Mouse (Mus musculus) layer of hippocampus, adult 2 months (tissue): Measurements from ENCODE around the gene Vmn1r21. TPM values are rescaled to one million over a fixed set of nuclear protein-coding genes. Genes with fewer than 3 reads are reported as not detected.
"Not testable (repeated sequence)": the region's sequence is repeated elsewhere in the genome, so short reads cannot be mapped to it uniquely, and the experiment has no call there.

Source experiments
- DNase-seq, 2 experiments: peaks; one replicate each; pipeline ENCODE4 v3.0.0; 2022; ENCODE audit warnings: low spot score in 2 of 2
- H3K27ac ChIP-seq: fragments of 200-600 bp; 2 replicates; pipeline ENCODE4 v1.8.1; 2022
- H3K4me3 ChIP-seq: fragments of 200-600 bp; 2 replicates; pipeline ENCODE4 v1.8.1; 2022; ENCODE audit warnings: mild to moderate bottlenecking
- CTCF ChIP-seq: fragments of 200-600 bp; conservative IDR thresholded peaks from 2 replicates; pipeline ENCODE4 v1.8.1; 2022; ENCODE audit warnings: antibody characterized with exemption, mild to moderate bottlenecking, moderate library complexity
- long read RNA-seq, 2 experiments: library from polyadenylated mRNA; stranded (forward); transcript quantifications; one replicate each; pipeline ENCODE4 v2.0.0; 2021; ENCODE audit warnings: borderline mapping rate in 2 of 2
- total RNA-seq, 2 experiments: library from RNA; stranded (reverse); gene quantifications; 2 replicates each; pipeline ENCODE4 v1.2.3; 2021

The Vmn1r21 gene
- total RNA-seq, result not detected
- long read RNA-seq, experiment 1, result 0 reads
- long read RNA-seq, experiment 2, result 0 reads

- H3K27ac ChIP-seq, result no peak within 1 kb of the TSS
- DNase-seq, result no peak
- no peak within 1 kb of the TSS for H3K4me3 ChIP-seq
- TF ChIP-seq CTCF, result no peak
Observed at GRCm38 (mm10) chr6:57850286-57850685, at the start of gene Vmn1r21. Gene Vmn1r21 (minus strand): TSS chr6:57850343.

GRCm38 (mm10) chr6:57859043-57860042 lies 9.2 kb upstream of the Vmn1r21 start:
- no peak overlapping the region for H3K27ac ChIP-seq
- peak; percentile 90 for TF ChIP-seq CTCF
- no peak overlapping the region for H3K4me3 ChIP-seq
- peak; percentile 9 to 12 for DNase-seq

DNA sequence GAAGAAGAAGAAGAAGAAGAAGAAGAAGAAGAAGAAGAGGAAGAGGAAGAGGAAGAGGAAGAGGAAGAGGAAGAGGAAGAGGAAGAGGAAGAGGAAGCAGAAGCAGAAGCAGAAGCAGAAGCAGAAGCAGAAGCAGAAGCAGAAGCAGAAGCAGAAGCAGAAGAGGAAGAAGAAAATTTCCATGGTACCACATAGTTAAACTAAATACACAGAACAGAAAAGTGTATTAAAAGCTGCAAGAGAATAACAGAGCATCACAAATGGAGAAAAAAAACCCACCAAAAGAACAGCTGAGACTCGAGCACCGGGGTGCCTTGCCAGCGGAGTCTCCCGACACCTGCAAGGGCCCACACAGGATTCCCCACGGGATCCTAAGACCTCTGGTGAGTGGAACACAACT lies 1.0 kb upstream of the Vmn1r21 start:
- H3K4me3 ChIP-seq, DNase-seq, H3K27ac ChIP-seq: not testable (repeated sequence)

- TF ChIP-seq CTCF, result no peak
- no peak overlapping the region for H3K4me3 ChIP-seq
- DNase-seq, result peak in 1 of 2 experiments; percentile 29
- no peak overlapping the region for H3K27ac ChIP-seq
Observed at GRCm38 (mm10) chr6:57839693-57840408, 10.3 kb downstream of the Vmn1r21 start.

- DNase-seq, result no peak
- Histone ChIP-seq H3K4me3 (peak overlapping the region; percentile 88), H3K27ac (peak overlapping the region; percentile 97)
- TF ChIP-seq CTCF, result no peak
Observed at GRCm38 (mm10) chr6:57825259-57825715, 24.9 kb downstream of the Vmn1r21 start.

GRCm38 (mm10) chr6:57824422-57825258 lies 25.5 kb downstream of the Vmn1r21 start, which contains the start of gene Vopp1:
Gene Vopp1 (minus strand): TSS chr6:57825159.
- DNase-seq, result peak; percentile 50 to 62
- Histone ChIP-seq H3K27ac (peak within 1 kb of the TSS; percentile 97), H3K4me3 (peak within 1 kb of the TSS; percentile 88)
- TF ChIP-seq CTCF, result 0 out of 2 replicates have a peak, but pooled peaks have one; percentile 8

DNA sequence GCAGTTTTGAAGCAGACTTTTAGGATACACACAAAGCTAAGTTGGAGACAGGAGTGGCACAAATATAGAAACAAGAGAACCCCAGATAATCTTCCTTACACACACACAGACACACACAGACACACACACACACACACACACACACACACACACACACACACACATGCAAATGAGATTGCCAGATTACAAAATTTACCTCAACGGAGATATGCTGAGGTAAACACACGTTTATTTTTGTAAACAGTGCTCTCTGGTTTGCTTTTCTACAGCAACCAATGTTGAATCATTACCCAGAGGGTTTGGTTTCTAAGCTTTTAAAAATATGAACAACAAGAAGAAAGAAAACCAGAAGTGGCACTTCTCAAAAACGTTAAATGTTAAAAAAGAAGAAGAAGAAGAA lies 26.7 kb downstream of the Vmn1r21 start:
- no peak for TF ChIP-seq CTCF
- Histone ChIP-seq H3K27ac (no peak overlapping the region), H3K4me3 (no peak overlapping the region)
- DNase-seq, result no peak

- no peak overlapping the region for H3K4me3 ChIP-seq
- no peak for TF ChIP-seq CTCF
- no peak for DNase-seq
- no peak overlapping the region for H3K27ac ChIP-seq
Observed at GRCm38 (mm10) chr6:57822648-57823410, 27.3 kb downstream of the Vmn1r21 start.

DNA sequence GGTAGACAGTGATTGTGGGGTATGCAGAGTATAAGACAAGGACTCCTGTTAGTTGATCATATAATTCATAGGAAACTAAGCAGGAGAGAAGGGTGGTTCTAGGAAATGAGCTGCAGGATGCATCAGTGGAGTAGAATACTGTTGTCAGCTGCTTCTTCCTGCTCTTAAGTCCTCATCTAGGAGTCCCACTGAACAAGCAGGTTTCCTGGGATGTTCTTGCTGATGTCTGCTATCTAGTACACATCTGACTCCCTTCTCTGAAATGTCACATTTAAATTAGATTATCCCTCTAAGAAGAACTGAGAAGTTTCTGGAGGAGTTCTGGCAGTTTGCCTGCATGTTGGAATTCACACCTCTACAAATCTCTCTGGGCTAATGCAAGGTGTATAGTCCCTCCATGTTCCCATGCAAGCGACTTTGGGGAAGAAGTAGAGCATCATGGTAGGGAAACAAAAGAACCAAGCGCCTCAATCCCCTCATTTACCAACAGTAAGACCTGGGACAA lies 35.7 kb downstream of the Vmn1r21 start:
- Histone ChIP-seq H3K4me3 (no peak overlapping the region), H3K27ac (no peak overlapping the region)
- TF ChIP-seq CTCF, result no peak
- DNase-seq, result no peak

DNA sequence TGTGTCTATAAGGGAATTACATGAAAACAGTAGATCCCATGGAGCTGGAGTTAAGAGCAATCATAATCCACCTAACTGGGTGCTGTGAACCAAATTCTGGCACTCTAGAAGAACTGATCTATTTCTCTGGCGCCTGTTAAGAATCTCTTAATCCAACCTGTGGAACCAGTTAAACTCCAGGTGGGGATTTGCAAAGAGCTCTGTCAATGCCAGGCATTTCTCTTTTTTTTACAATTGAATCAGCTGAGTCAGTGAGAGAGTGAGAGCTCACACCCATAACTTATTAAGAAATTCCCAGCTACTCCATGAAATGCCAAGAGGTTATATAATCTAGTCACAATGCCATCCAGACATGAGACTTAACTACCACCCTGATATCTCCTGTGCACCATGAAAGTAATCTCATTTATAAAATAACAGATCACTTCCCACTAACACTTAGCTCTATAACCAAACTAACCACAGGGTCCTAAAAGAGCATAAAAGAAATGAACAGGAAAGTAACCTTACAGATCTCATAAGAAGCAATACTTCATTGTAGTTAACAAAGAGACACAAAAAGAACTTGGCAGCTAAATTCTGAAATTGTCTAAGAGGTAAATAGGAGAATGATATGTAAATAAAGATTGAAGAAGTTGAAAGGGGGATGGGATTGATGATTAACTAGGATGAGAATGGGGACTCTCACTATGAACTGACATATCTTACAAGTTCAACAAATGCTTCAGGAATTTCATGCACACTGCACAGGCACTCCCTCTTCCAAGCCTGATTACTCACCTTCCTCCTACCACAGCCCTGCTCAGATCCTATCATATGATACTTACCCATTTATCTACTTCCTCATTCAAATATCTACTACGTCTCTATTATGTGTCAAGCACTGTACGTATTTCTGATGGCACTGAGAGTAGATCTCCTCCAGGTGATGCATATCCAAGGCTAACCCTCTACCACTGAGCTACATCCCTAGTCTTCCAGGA lies 38.1 kb downstream of the Vmn1r21 start:
- TF ChIP-seq CTCF, result no peak
- no peak overlapping the region for H3K4me3 ChIP-seq
- DNase-seq, result no peak
- H3K27ac ChIP-seq, result no peak overlapping the region
